Mouse (Mus musculus): ENCODE measurements around the gene Ifi47. TPM values are rescaled to one million over a fixed set of nuclear protein-coding genes. Genes with fewer than 3 reads are reported as not detected.

Gene Ifi47
- total and polyA plus RNA-seq, 2 experiments from 2014 or later, result 0.67 to 1.6 TPM

DNA sequence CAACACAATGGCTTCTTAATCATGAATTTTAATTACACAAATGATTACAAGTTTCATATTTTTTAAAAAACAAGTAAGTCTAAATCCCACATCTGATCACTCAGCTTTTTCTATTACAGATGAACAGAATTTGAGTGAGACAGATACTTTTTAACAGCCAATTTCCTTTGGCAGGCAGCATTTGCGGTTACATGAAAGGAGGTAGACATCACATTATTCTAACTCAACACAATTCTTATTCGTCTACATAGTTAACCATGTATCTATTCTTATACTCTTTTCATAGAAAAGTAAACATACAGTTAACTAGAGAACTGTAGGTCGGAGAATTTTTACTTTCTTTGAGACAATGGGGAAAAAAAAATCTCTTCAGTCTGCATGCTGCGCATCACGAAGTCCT, 14.2 kb downstream of the Ifi47 start:
- H3K27me3 ChIP-seq (ENCODE audit: insufficient read depth, low read length), result no peaks in the 10 kb centered on the region

DNA sequence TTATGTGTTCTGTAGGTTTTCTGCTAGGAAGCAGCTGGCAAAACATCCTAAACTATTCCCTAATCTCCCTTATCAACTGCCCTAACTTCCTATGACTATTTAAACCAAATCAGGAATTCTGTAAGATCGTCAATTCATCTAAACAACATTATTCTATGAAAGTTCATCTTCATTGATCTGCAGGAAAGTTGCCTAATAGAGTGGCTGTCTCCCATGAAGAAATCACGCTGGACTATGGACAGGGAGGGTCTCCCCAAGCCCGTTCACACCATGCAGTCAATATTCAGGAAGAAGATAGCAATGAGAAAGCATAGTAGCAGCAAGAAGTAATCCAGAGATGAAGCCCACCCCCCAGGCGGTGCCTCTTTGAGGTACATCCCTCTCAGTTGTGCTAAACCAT, 14.8 kb downstream of the Ifi47 start:
- ATAC-seq (no peak), DNase-seq (no peak)
- no peaks in the 10 kb centered on the region for H3K4me1 ChIP-seq (ENCODE audit: insufficient read depth)
- no peaks in the 10 kb centered on the region for H3K27me3 ChIP-seq (ENCODE audit: insufficient read depth, low read length)
- no peak overlapping the region for H3K4me2 ChIP-seq (ENCODE audit: low read depth)
- TF ChIP-seq CTCF (IDR thresholded peaks at IDR 0.05; ENCODE audit: low read depth), result no peak
- no peak overlapping the region for H3K9ac ChIP-seq
- H3K4me3 ChIP-seq (ENCODE audit: low read depth, low read length), result no peak overlapping the region
- H3K27ac ChIP-seq (ENCODE audit: low read depth, low read length), result no peak overlapping the region
- no peaks in the 10 kb centered on the region for H3K9me3 ChIP-seq (ENCODE audit: low read length)
- H3K36me3 ChIP-seq (ENCODE audit: insufficient read depth), result no peaks in the 10 kb centered on the region
- WGBS, result 83% methylated on average over 4 of the region's 4 CpGs

More for the DNA sequence above, 14.2 kb downstream of the Ifi47 start:
- no peaks in the 10 kb centered on the region for H3K4me1 ChIP-seq (ENCODE audit: insufficient read depth)
- no peaks in the 10 kb centered on the region for H3K9me3 ChIP-seq (ENCODE audit: low read length)
- DNase-seq, result no peak
- no peak overlapping the region for H3K9ac ChIP-seq
- no peak for ATAC-seq
- H3K4me2 ChIP-seq (ENCODE audit: low read depth), result no peak overlapping the region
- TF ChIP-seq CTCF (IDR thresholded peaks at IDR 0.05; ENCODE audit: low read depth), result no peak
- no peaks in the 10 kb centered on the region for H3K36me3 ChIP-seq (ENCODE audit: insufficient read depth)
- H3K27ac ChIP-seq (ENCODE audit: low read depth, low read length), result no peak overlapping the region
- no peak overlapping the region for H3K4me3 ChIP-seq (ENCODE audit: low read depth, low read length)
- WGBS, result 84% methylated on average over 5 of the region's 5 CpGs

- no peak for ATAC-seq
- WGBS, result 97% methylated on average over 1 of the region's 1 CpGs
- H3K9ac ChIP-seq, result no peak overlapping the region
Measured at GRCm38 (mm10) chr11:49092053-49092586, 15.7 kb downstream of the Ifi47 start.

DNA sequence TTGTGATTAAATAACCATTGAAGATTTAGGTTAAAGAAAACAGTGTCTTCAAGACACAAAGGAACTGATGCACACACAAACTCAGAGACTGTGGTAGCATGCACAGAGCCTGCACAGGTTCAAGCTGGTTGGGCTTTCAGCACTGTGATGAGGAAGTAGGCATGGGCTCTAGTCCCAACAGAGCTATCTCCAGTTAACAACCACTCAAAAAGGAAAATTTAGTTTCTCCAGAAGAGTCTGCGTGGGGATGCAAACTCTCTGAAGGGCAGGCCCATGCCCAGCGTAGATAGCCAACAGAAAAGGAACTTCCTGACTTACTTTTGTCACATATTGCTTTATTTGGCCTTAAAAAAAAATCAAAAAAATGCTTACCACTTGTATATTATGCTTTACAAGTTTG, 16.4 kb downstream of the Ifi47 start:
- no peak overlapping the region for H3K4me3 ChIP-seq (ENCODE audit: low read depth, low read length)
- ATAC-seq, result no peak
- TF ChIP-seq CTCF (IDR thresholded peaks at IDR 0.05; ENCODE audit: low read depth), result no peak
- DNase-seq, result no peak
- no peaks in the 10 kb centered on the region for H3K4me1 ChIP-seq (ENCODE audit: insufficient read depth)
- no peak overlapping the region for H3K4me2 ChIP-seq (ENCODE audit: low read depth)
- no peak overlapping the region for H3K27ac ChIP-seq (ENCODE audit: low read depth, low read length)
- H3K27me3 ChIP-seq (ENCODE audit: insufficient read depth, low read length), result no peaks in the 10 kb centered on the region
- 90% methylated on average over 2 of the region's 2 CpGs for WGBS
- H3K9me3 ChIP-seq (ENCODE audit: low read length), result no peaks in the 10 kb centered on the region
- no peak overlapping the region for H3K9ac ChIP-seq
- H3K36me3 ChIP-seq (ENCODE audit: insufficient read depth), result no peaks in the 10 kb centered on the region

More at GRCm38 (mm10) chr11:49092053-49092586, 15.7 kb downstream of the Ifi47 start:
- TF ChIP-seq CTCF (IDR thresholded peaks at IDR 0.05; ENCODE audit: low read depth), result no peak
- H3K4me1 ChIP-seq (ENCODE audit: insufficient read depth), result no peaks in the 10 kb centered on the region
- H3K4me3 ChIP-seq (ENCODE audit: low read depth, low read length), result no peak overlapping the region
- no peak overlapping the region for H3K4me2 ChIP-seq (ENCODE audit: low read depth)
- no peak for DNase-seq
- H3K27me3 ChIP-seq (ENCODE audit: insufficient read depth, low read length), result no peaks in the 10 kb centered on the region
- no peak overlapping the region for H3K27ac ChIP-seq (ENCODE audit: low read depth, low read length)
- H3K36me3 ChIP-seq (ENCODE audit: insufficient read depth), result no peaks in the 10 kb centered on the region
- H3K9me3 ChIP-seq (ENCODE audit: low read length), result no peaks in the 10 kb centered on the region

GRCm38 (mm10) chr11:49093861-49094660, 17.7 kb downstream of the Ifi47 start:
- no peaks in the 10 kb centered on the region for H3K36me3 ChIP-seq (ENCODE audit: insufficient read depth)
- no peaks in the 10 kb centered on the region for H3K4me1 ChIP-seq (ENCODE audit: insufficient read depth)
- no peaks in the 10 kb centered on the region for H3K27me3 ChIP-seq (ENCODE audit: insufficient read depth, low read length)
- no peaks in the 10 kb centered on the region for H3K9me3 ChIP-seq (ENCODE audit: low read length)
- no peak overlapping the region for H3K27ac ChIP-seq (ENCODE audit: low read depth, low read length)
- no peak overlapping the region for H3K4me2 ChIP-seq (ENCODE audit: low read depth)
- no peak overlapping the region for H3K9ac ChIP-seq
- no peak overlapping the region for H3K4me3 ChIP-seq (ENCODE audit: low read depth, low read length)
- no peak for DNase-seq
- ATAC-seq, result no peak
- no peak for TF ChIP-seq CTCF (IDR thresholded peaks at IDR 0.05; ENCODE audit: low read depth)
- WGBS, result 94% methylated on average over 6 of the region's 6 CpGs

DNA sequence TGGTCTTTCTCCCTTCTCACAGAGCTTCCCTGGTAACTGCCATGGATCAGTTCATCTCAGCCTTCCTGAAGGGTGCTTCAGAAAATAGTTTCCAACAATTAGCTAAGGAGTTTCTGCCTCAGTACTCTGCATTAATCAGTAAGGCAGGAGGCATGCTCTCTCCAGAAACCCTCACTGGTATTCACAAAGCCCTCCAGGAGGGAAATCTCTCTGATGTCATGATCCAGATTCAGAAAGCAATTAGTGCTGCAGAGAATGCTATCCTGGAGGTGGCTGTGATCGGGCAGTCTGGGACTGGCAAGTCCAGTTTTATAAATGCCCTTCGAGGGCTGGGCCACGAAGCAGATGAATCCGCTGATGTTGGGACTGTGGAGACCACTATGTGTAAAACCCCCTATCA, 19.0 kb downstream of the Ifi47 start:
- H3K4me3 ChIP-seq (ENCODE audit: low read depth, low read length), result no peak overlapping the region
- no peaks in the 10 kb centered on the region for H3K36me3 ChIP-seq (ENCODE audit: insufficient read depth)
- DNase-seq (no peak), ATAC-seq (no peak)
- H3K27me3 ChIP-seq (ENCODE audit: insufficient read depth, low read length), result no peaks in the 10 kb centered on the region
- H3K4me1 ChIP-seq (ENCODE audit: insufficient read depth), result no peaks in the 10 kb centered on the region
- TF ChIP-seq CTCF (IDR thresholded peaks at IDR 0.05; ENCODE audit: low read depth), result no peak
- no peak overlapping the region for H3K9ac ChIP-seq
- no peak overlapping the region for H3K4me2 ChIP-seq (ENCODE audit: low read depth)
- 57% methylated on average over 4 of the region's 4 CpGs for WGBS
- H3K9me3 ChIP-seq (ENCODE audit: low read length), result no peaks in the 10 kb centered on the region
- H3K27ac ChIP-seq (ENCODE audit: low read depth, low read length), result no peak overlapping the region

- Histone ChIP-seq H3K36me3 (ENCODE audit: insufficient read depth) (no peaks in the 10 kb centered on the region), H3K4me1 (ENCODE audit: insufficient read depth) (no peaks in the 10 kb centered on the region), H3K4me3 (ENCODE audit: low read depth, low read length) (no peak overlapping the region), H3K9ac (no peak overlapping the region), H3K27me3 (ENCODE audit: insufficient read depth, low read length) (no peaks in the 10 kb centered on the region; the same call in 1 of the 2 replicates), H3K4me2 (ENCODE audit: low read depth) (no peak overlapping the region), H3K9me3 (ENCODE audit: low read length) (no peaks in the 10 kb centered on the region), H3K27ac (ENCODE audit: low read depth, low read length) (no peak overlapping the region)
- ATAC-seq, result no peak
- DNase-seq, result no peak
- 82% methylated on average over 3 of the region's 3 CpGs for WGBS
- no peak for TF ChIP-seq CTCF (IDR thresholded peaks at IDR 0.05; ENCODE audit: low read depth)
Measured at GRCm38 (mm10) chr11:49100409-49100808, 24.0 kb downstream of the Ifi47 start.

All from forebrain, postnatal 0 days (tissue).